Mouse (Mus musculus) hindbrain, postnatal 0 days (tissue): Measurements from ENCODE around the gene Ifna6. TPM values are rescaled to one million over a fixed set of nuclear protein-coding genes. Genes with fewer than 3 reads are reported as not detected.

Experiments
- ATAC-seq: fragments of 200-750 bp; cut with Nextera tagmentation; 2 replicates; pipeline ENCODE4 v1.8.0; 2017; ENCODE audit warnings: mild to moderate bottlenecking, moderate TSS enrichment, moderate library complexity
- DNase-seq: peaks from one replicate; pipeline ENCODE4 v3.0.0-alpha.2; 2015; ENCODE audit warnings: low spot score
- H3K27ac ChIP-seq: fragments of 300-500 bp; sonication (generic); 2 replicates; pipeline ENCODE4 v1.5.1; 2014; ENCODE audit warnings: mild to moderate bottlenecking
- H3K27me3 ChIP-seq: fragments of 300-500 bp; sonication (generic); 2 replicates; pipeline ENCODE4 v1.6.1; 2014; ENCODE audit warnings: low read length, mixed read lengths; ENCODE audit not compliant: insufficient read depth
- H3K36me3 ChIP-seq: fragments of 300-500 bp; sonication (generic); 2 replicates; pipeline ENCODE4 v1.6.1; 2014; ENCODE audit warnings: low read length, mixed read lengths; ENCODE audit not compliant: insufficient read depth
- H3K4me1 ChIP-seq: fragments of 300-500 bp; sonication (generic); 2 replicates; pipeline ENCODE4 v1.6.1; 2014; ENCODE audit warnings: antibody characterized with exemption, low read length, mixed read lengths; ENCODE audit not compliant: insufficient read depth
- H3K4me2 ChIP-seq: fragments of 300-500 bp; sonication (generic); 2 replicates; pipeline ENCODE4 v1.6.1; 2014; ENCODE audit warnings: low read depth, mild to moderate bottlenecking, low read length, moderate library complexity, mixed read lengths
- H3K4me3 ChIP-seq: fragments of 300-500 bp; sonication (generic); 2 replicates; pipeline ENCODE4 v1.5.1; 2014; ENCODE audit warnings: low read length
- H3K9ac ChIP-seq: fragments of 300-500 bp; sonication (generic); replicated peaks from 2 replicates; pipeline ENCODE4 v1.6.1; 2014; ENCODE audit warnings: mild to moderate bottlenecking, low read length, moderate library complexity, mixed read lengths
- H3K9me3 ChIP-seq: fragments of 300-500 bp; sonication (generic); 2 replicates; pipeline ENCODE4 v1.6.1; 2016; ENCODE audit warnings: low read length, mixed read lengths
- CTCF ChIP-seq: IDR thresholded peaks from 2 replicates; pipeline ENCODE4 v1.5.1; 2016; ENCODE audit warnings: antibody characterized with exemption, control low read depth, low read depth
- WGBS: fragments of 180-500 bp; shearing (Covaris S2); extraction: QIAGEN DNeasy Blood & Tissue Kit; methylation state at CpG from one replicate; pipeline ENCODE4 v1.1.7; 2014; 5-methylcytosine and 5-hydroxymethylcytosine counted together
- polyA plus RNA-seq: library from polyadenylated mRNA; unstranded; fragments of >200 nt; fragmentation: Nextera tagmentation; extraction: Ambion mirVana; gene quantifications from 2 replicates; pipeline ENCODE4 v1.2.1, GENCODE M21; 2015
- total RNA-seq: library from RNA; depleted of rRNA; stranded (reverse); fragments of >200 nt; gene quantifications from 2 replicates; pipeline ENCODE4 v1.2.3, GENCODE M21; 2014; rRNA removed

Gene Ifna6
- total and polyA plus RNA-seq, 2 experiments from 2014 or later: not detected

DNA sequence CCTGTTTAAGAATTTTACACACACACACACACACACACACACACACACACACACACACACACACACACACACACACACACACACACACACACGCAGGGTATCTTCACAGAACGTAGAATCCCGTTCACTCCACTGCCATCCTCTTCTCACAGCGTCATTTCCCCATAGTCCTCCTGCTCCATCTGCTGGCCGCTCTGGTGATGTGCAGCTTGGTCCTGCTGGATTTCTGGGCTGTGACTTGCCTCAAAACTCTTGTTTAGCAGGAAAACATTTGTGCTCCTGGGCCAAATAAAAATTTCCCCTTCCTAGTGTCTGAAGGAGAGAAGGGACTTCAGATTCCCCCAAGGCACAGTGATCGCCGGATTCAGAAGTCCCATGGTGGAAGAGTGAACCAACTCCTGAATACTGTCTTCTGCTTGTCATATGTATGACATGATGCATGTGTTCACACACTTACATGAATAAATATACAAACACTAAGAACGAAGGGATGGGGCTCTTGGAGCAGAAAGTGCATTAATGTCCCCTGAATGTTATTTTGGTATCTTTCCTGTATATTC, 40.2 kb downstream of the Ifna6 start:
- H3K27me3 ChIP-seq: no peaks in the 10 kb centered on the region
- DNase-seq (peak; percentile 75), ATAC-seq (peak; percentile 75)
- H3K4me3 ChIP-seq: peak overlapping the region; percentile 51
- H3K9me3 ChIP-seq: no peaks in the 10 kb centered on the region
- H3K4me1 ChIP-seq: no peaks in the 10 kb centered on the region
- peak overlapping the region; percentile 53; the same call in 1 of the 2 replicates for H3K9ac ChIP-seq
- no peak overlapping the region for H3K27ac ChIP-seq
- TF ChIP-seq CTCF: peak; percentile 93
- WGBS: 0% methylated on average over 8 of the region's 8 CpGs
- peak overlapping the region; percentile 97 for H3K4me2 ChIP-seq
- H3K36me3 ChIP-seq: no peaks in the 10 kb centered on the region

DNA sequence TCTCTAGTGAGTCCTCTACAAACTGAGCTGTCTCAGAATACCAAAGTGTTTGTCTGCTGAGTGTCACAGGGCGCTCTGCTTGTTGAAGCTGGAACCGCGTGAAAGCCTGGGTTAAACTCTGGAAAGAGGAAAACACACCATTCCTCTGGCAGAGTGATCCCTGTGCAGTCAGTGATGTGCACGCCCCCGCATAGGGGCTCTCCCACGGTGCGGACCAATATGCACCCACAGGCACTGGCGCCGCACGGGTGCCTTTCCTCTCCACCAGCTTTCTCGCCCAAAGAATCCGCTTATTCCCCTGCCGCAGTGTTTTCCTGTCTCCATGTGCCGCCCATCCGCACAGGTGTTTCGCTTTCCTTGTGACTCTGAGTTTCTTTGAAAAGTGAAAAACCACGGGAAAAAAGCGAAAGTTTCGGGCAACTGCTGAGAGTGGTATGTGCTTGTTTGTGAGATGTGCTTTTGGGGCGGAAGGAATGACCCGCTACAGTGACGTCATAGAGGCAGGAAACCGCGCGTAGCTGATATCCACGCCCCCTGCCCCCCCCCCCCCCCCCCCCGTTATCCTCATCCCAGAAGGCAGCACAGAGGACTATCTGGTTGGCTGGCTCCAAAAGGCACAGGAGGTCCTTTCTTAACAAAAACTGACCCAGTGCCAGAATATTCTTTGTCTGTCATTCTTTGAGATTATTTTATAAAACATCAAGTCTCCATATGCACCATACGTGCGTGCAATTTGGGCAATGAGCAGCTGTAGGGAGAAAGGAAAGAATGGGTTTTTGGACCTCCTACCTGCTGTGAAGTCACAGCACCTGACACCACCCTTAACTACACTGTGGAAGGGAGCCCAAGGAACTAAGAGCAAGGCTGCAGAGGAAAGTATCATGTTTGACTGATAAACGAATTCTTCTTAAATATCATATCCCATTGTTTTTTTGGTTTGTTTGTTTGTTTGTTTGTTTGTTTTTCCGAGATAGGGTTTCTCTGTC, 41.0 kb downstream of the Ifna6 start:
- 7% methylated on average over 31 of the region's 31 CpGs for WGBS
- Histone ChIP-seq H3K36me3 (no peaks in the 10 kb centered on the region), H3K4me3 (peak overlapping the region; percentile 51), H3K9ac (peak overlapping the region; percentile 53), H3K27ac (no peak overlapping the region), H3K27me3 (no peaks in the 10 kb centered on the region), H3K4me1 (no peaks in the 10 kb centered on the region), H3K4me2 (peak overlapping the region; percentile 97), H3K9me3 (no peaks in the 10 kb centered on the region)
- DNase-seq (peak; percentile 66), ATAC-seq (peak; percentile 85)
- no peak for TF ChIP-seq CTCF

DNA sequence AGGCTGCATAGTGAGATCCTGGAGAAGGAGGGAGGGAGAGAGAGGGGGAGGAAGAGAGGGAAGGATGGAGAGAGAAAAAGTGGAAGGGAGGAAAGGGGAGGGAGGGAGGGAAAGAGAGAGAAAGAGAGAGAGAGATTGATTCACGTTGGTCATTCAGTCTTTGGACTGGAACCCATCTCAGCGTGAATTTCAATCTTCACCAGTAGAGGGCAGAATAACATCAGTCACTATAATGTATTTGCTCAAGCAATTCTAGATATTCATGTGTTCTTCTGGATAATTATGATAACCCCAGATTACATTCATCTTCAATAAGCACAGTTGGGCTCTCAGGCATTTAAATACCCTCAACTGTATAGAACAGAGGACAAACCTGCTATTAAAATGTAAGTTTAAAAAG, 45.5 kb downstream of the Ifna6 start:
- DNase-seq: peak; percentile 79

DNA sequence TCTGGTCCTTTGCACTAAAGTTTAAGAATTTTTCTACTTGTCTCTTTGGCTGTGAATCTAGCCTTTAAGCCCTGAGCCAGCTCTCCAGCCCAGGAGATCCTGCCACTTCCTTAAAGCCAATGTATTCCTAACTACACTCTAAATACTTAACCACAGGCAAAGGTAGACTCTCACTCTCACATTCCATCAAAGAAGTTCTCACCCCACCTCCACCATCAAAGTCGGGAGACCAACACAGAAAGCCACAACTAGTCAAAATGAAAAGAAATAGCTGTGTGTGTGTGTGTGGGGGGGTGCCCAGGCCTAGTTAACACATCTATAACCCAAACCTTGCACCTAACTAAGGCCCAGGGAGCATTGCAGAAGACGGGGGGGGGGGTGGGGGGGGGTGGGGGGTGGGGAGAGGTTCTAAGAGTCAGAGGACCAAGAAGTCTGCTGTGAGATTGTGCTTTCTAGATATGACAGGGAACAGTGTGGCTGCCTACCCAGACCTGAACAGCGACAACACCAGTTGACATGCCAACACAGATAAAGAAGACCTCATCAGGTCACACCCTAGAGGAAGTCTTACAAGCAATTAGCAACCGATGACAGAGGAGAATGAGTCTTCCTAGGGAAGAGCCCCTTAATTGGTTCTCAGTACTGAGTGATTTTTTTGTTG, 48.3 kb downstream of the Ifna6 start:
- Histone ChIP-seq H3K9me3 (no peaks in the 10 kb centered on the region), H3K4me1 (no peaks in the 10 kb centered on the region)
- WGBS: 63% methylated on average over 4 of the region's 4 CpGs

More for the DNA sequence above, 45.5 kb downstream of the Ifna6 start:
- H3K27ac ChIP-seq: no peak overlapping the region
- no peaks in the 10 kb centered on the region for H3K27me3 ChIP-seq
- H3K9me3 ChIP-seq: no peaks in the 10 kb centered on the region
- TF ChIP-seq CTCF: peak; percentile 75
- no peak overlapping the region for H3K9ac ChIP-seq
- H3K36me3 ChIP-seq: no peaks in the 10 kb centered on the region
- no peak for ATAC-seq
- H3K4me2 ChIP-seq: no peak overlapping the region
- WGBS: 0% methylated on average over 2 of the region's 2 CpGs
- H3K4me1 ChIP-seq: no peaks in the 10 kb centered on the region
- H3K4me3 ChIP-seq: no peak overlapping the region

DNA sequence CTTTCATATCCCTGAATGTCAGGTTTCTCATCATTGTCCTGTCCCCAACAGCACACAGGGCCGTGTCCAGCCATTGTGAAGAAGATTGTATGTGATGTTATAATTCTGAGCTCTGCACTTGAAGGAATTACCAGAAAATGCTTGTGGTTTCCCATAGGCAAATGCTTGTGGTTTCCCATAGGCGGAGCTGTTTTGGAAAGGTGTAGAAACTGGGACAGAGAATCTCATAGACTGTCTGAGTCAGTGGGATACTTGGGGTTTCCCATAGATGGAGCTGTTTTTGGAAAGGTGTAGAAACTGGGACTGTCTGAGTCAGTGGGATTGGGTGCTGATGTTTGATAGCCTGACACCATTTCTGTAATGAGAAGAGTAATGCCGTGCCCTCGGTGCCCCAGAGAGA, 49.3 kb downstream of the Ifna6 start:
- DNase-seq: no peak
- Histone ChIP-seq H3K9me3 (no peaks in the 10 kb centered on the region), H3K36me3 (no peaks in the 10 kb centered on the region), H3K27ac (no peak overlapping the region), H3K9ac (no peak overlapping the region), H3K4me3 (no peak overlapping the region), H3K27me3 (no peaks in the 10 kb centered on the region), H3K4me2 (no peak overlapping the region), H3K4me1 (no peaks in the 10 kb centered on the region)
- ATAC-seq: no peak
- WGBS: 86% methylated on average over 4 of the region's 4 CpGs
- TF ChIP-seq CTCF: no peak

More for the DNA sequence above, 48.3 kb downstream of the Ifna6 start:
- Histone ChIP-seq H3K27ac (no peak overlapping the region), H3K9ac (no peak overlapping the region), H3K36me3 (no peaks in the 10 kb centered on the region), H3K4me2 (no peak overlapping the region), H3K4me3 (no peak overlapping the region), H3K27me3 (no peaks in the 10 kb centered on the region)
- no peak for TF ChIP-seq CTCF
- DNase-seq (no peak), ATAC-seq (no peak)

Other genes with a start within 250 kb of the Ifna6 start
- gene Ifna9, start 235.0 kb upstream of the Ifna6 start, total RNA-seq: not detected in 2 replicates
- gene Ifna9, start 235.0 kb upstream of the Ifna6 start, polyA plus RNA-seq: not detected in 2 replicates
- gene Ifna12, start 224.0 kb upstream of the Ifna6 start, total RNA-seq: not detected in 2 replicates
- not detected in 2 replicates for gene Ifna12, start 224.0 kb upstream of the Ifna6 start, polyA plus RNA-seq
- not detected in 2 replicates for gene C87499, start 193.0 kb upstream of the Ifna6 start, total RNA-seq
- gene C87499, start 193.0 kb upstream of the Ifna6 start, polyA plus RNA-seq: not detected in 2 replicates
- not detected in 2 replicates for gene Ifna13, start 183.0 kb upstream of the Ifna6 start, total RNA-seq
- gene Ifna13, start 183.0 kb upstream of the Ifna6 start, polyA plus RNA-seq: not detected in 2 replicates
- not detected in 2 replicates for gene Ifna16, start 150.5 kb upstream of the Ifna6 start, total RNA-seq
- gene Ifna16, start 150.5 kb upstream of the Ifna6 start, polyA plus RNA-seq: not detected in 2 replicates
- not detected in 2 replicates for gene Ifna2, start 143.5 kb upstream of the Ifna6 start, total RNA-seq
- not detected in 2 replicates for gene Ifna2, start 143.5 kb upstream of the Ifna6 start, polyA plus RNA-seq
- not detected in 2 replicates for gene Ifnab, start 136.1 kb upstream of the Ifna6 start, total RNA-seq
- gene Ifnab, start 136.1 kb upstream of the Ifna6 start, polyA plus RNA-seq: not detected in 2 replicates
- gene Gm26566, start 105.6 kb upstream of the Ifna6 start, total RNA-seq: 0.18 and 2.2 TPM in 2 replicates
- 1.4 and 1.5 TPM in 2 replicates for gene Gm26566, start 105.6 kb upstream of the Ifna6 start, polyA plus RNA-seq
- gene Klhl9, start 105.0 kb upstream of the Ifna6 start, total RNA-seq: 140 TPM in 2 replicates
- gene Klhl9, start 105.0 kb upstream of the Ifna6 start, polyA plus RNA-seq: 73.1 and 78.8 TPM in 2 replicates
- gene Gm13271, start 72.5 kb upstream of the Ifna6 start, total RNA-seq: not detected in 2 replicates
- gene Gm13271, start 72.5 kb upstream of the Ifna6 start, polyA plus RNA-seq: not detected in 2 replicates
- not detected in 2 replicates for gene Gm13283, start 67.3 kb upstream of the Ifna6 start, total RNA-seq
- gene Gm13283, start 67.3 kb upstream of the Ifna6 start, polyA plus RNA-seq: not detected in 2 replicates
- gene Gm13290, start 53.6 kb upstream of the Ifna6 start, total RNA-seq: not detected in 2 replicates
- gene Gm13290, start 53.6 kb upstream of the Ifna6 start, polyA plus RNA-seq: not detected in 2 replicates
- not detected in 2 replicates for gene Gm13289, start 50.5 kb upstream of the Ifna6 start, total RNA-seq
- gene Gm13289, start 50.5 kb upstream of the Ifna6 start, polyA plus RNA-seq: not detected in 2 replicates
- gene Gm13272, start 47.6 kb upstream of the Ifna6 start, total RNA-seq: not detected in 2 replicates
- gene Gm13272, start 47.6 kb upstream of the Ifna6 start, polyA plus RNA-seq: not detected in 2 replicates
- gene Ifnz, start 45.3 kb upstream of the Ifna6 start, total RNA-seq: not detected in 2 replicates
- gene Ifnz, start 45.3 kb upstream of the Ifna6 start, polyA plus RNA-seq: not detected in 2 replicates
- not detected in 2 replicates for gene Gm13276, start 41.7 kb upstream of the Ifna6 start, total RNA-seq
- gene Gm13276, start 41.7 kb upstream of the Ifna6 start, polyA plus RNA-seq: not detected in 2 replicates
- not detected in 2 replicates for gene Gm13277, start 38.8 kb upstream of the Ifna6 start, total RNA-seq
- gene Gm13277, start 38.8 kb upstream of the Ifna6 start, polyA plus RNA-seq: not detected in 2 replicates
- gene Gm13278, start 35.9 kb upstream of the Ifna6 start, total RNA-seq: not detected in 2 replicates
- gene Gm13278, start 35.9 kb upstream of the Ifna6 start, polyA plus RNA-seq: not detected in 2 replicates
- gene Gm13275, start 32.9 kb upstream of the Ifna6 start, total RNA-seq: not detected in 2 replicates
- not detected in 2 replicates for gene Gm13275, start 32.9 kb upstream of the Ifna6 start, polyA plus RNA-seq
- gene Gm13279, start 30.0 kb upstream of the Ifna6 start, total RNA-seq: not detected in 2 replicates
- gene Gm13279, start 30.0 kb upstream of the Ifna6 start, polyA plus RNA-seq: not detected in 2 replicates
- not detected in 2 replicates for gene Gm13285, start 27.8 kb upstream of the Ifna6 start, total RNA-seq
- 0.14 TPM in 1 of 2 replicates, not detected in the other for gene Gm13285, start 27.8 kb upstream of the Ifna6 start, polyA plus RNA-seq
- gene Gm13287, start 24.2 kb upstream of the Ifna6 start, total RNA-seq: not detected in 2 replicates
- not detected in 2 replicates for gene Gm13287, start 24.2 kb upstream of the Ifna6 start, polyA plus RNA-seq
- gene Gm13288, start 21.9 kb upstream of the Ifna6 start, total RNA-seq: not detected in 2 replicates
- gene Gm13288, start 21.9 kb upstream of the Ifna6 start, polyA plus RNA-seq: not detected in 2 replicates
- gene Ifna7, start 11.2 kb upstream of the Ifna6 start, total RNA-seq: not detected in 2 replicates
- not detected in 2 replicates for gene Ifna7, start 11.2 kb upstream of the Ifna6 start, polyA plus RNA-seq
- not detected in 2 replicates for gene Ifna11, start 7.5 kb upstream of the Ifna6 start, total RNA-seq
- gene Ifna11, start 7.5 kb upstream of the Ifna6 start, polyA plus RNA-seq: not detected in 2 replicates
- not detected in 2 replicates for gene Ifna5, start 8.1 kb downstream of the Ifna6 start, total RNA-seq
- gene Ifna5, start 8.1 kb downstream of the Ifna6 start, polyA plus RNA-seq: not detected in 2 replicates
- not detected in 2 replicates for gene Ifna4, start 14.4 kb downstream of the Ifna6 start, total RNA-seq
- gene Ifna4, start 14.4 kb downstream of the Ifna6 start, polyA plus RNA-seq: not detected in 2 replicates
- not detected in 2 replicates for gene Ifna1, start 22.7 kb downstream of the Ifna6 start, total RNA-seq
- not detected in 2 replicates for gene Ifna1, start 22.7 kb downstream of the Ifna6 start, polyA plus RNA-seq
- gene Ifne, start 52.8 kb downstream of the Ifna6 start, total RNA-seq: not detected in 2 replicates
- not detected in 2 replicates for gene Ifne, start 52.8 kb downstream of the Ifna6 start, polyA plus RNA-seq